Mouse (Mus musculus) C2C12 (cell line): ENCODE results near the gene Rplp2.

Source experiments
- CTCF ChIP-seq: IDR thresholded peaks from one replicate; pipeline ENCODE4 v1.5.1; 2011; ENCODE audit not compliant: control insufficient read depth, insufficient read depth, insufficient read length
- MAX ChIP-seq: IDR thresholded peaks from one replicate; pipeline ENCODE4 v1.6.1; 2011; ENCODE audit warnings: mild to moderate bottlenecking, control low read depth
- MYOD1 ChIP-seq: IDR thresholded peaks from one replicate; pipeline ENCODE4 v1.6.1; 2011; ENCODE audit warnings: low read depth; ENCODE audit not compliant: control insufficient read depth, insufficient read length
- USF1 ChIP-seq: IDR thresholded peaks from one replicate; pipeline ENCODE4 v1.6.1; 2011; ENCODE audit warnings: low read depth, mild to moderate bottlenecking, control low read depth, moderate library complexity

- no peak for TF ChIP-seq CTCF
- no peak for TF ChIP-seq MAX
- no peak for TF ChIP-seq MYOD1
- no peak for TF ChIP-seq USF1
These were observed 25.1 kb downstream of the Rplp2 start for GRCm38 (mm10) chr7:141472226-141472625.
